Mouse (Mus musculus) retina, postnatal 7 days (tissue): ENCODE results near the gene Ppp1r18.

Experiments
- DNase-seq: peaks from one replicate; pipeline ENCODE4 v3.0.0-alpha.2; 2012; ENCODE audit warnings: low read depth, low spot score

Ppp1r18 gene

DNA sequence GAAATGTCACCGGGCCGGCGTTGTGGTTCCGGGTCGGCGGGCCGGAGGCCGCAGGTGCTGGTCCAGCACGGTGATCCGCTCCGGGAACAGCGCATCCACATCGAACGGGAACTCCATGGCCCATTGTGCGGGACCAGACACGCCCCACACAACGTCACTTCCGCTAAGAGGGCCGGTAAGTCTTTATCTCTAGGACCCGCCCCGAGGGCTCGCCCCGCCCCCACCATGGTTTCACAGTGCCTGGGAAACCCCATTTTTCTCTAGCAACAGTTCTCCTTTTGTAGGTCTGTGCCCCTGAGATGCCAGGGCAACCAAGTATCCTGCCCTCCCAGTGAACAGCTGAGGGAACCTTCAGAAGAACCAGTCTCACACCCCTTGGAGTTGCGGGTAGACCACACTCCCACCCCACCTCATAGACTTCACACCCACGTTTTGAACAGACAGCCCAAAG, 44.6 kb downstream of the Ppp1r18 start, which contains the start of gene Atat1:
Gene Atat1 (minus strand): TSS at position 157 of the 451 bp plus-strand sequence.
- DNase-seq, result peak; percentile 89

DNA sequence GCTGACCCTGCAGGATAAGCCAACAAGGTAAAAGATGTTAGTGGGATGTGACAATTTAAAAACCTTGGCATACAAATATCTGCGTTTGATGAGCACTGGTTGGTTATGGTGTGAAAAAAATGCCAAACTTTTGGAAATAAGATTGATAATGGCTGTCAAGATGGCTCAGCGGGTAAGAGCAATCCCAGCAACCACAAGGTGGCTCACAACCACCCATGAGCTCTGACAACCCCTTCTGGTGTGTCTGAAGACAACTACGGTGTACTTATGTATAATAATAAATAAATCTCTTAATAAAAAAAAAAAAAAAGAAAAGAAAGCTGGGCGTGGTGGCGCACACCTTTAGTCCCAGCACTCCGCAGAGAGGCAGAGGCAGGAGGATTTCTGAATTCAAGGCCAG, 49.6 kb downstream of the Ppp1r18 start:
- DNase-seq, result no peak

DNA sequence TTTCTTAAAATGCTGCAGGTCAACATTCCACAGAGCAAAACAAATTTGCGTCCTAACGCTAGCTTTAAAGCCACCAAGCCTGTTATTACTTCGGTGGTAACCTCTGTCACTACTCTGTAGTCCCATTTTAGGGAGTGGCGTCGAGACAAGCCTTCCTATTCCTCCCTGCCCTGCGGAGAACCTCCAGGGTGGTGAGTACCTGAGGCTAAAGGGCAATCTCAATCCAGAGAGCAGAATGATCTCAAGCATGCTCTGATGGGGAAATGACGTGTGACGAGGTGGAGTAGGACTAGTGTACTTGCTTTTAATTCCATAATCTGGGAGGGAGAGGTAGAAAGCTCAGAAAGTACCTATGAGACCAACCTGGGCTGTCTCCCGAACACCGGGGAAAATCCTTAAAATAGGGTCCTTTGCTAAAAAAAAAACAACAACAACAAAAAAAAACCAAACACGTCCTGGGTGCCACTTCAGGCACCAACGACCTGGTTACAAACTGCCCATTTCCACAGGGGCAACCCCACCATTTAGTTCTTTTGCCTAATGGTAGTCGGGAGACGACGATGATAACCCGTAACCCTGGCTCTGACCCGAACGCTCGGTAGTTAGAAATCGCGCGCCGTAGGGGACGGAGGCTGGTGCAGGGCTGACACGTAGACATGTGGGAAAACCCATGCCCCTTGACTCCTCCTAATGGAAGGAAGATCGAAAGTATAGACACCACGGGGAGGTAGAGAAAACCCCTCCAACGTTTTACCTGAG, 50.3 kb downstream of the Ppp1r18 start:
- DNase-seq, result no peak

DNA sequence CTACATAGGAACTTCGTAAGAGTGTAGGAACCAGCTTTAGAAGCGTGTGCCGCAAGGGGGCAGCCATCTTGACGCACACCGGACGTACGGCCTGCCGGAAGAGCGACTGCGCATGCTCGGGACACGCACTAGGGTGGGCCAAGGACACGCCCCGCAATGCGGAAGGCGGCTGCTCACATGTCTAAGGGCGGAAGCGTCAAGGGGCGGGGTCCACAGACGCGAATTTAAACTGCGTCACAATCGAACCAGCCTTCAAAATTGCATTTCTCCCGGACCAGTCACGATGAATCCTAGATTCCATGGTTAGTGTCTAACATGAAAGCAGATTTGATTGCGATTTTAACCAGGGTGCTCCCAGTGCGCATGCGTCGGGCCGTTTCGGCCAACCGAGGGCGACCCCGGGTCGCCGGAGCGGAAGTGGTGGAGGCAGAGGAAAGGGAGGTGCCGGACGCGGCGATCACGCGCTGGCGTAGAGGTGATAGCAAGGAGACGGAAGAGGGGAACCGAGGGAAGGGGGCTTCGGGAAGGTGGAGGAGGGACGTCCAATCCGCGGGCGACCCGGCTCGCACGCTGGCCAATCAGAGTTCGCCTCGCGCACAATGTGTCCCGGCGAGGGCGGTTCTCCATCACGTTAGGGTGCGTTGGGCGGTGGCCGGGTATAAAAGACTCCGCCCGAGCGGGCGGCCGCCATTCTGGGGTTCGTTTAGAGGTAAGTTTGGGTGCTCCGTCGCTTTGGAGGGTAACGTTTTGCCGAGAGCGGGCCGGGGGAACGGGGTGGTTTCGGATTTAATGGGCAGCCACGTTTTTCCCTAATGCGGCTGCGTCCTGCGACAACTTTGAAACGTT, 51.1 kb downstream of the Ppp1r18 start, which contains the start of the genes Mrps18b and Ppp1r10:
Gene Mrps18b (minus strand): TSS at position 93 of the 846 bp plus-strand sequence.
Gene Ppp1r10 (plus strand): TSS at position 138 of the 846 bp plus-strand sequence.
- peak; percentile 98 for DNase-seq

DNA sequence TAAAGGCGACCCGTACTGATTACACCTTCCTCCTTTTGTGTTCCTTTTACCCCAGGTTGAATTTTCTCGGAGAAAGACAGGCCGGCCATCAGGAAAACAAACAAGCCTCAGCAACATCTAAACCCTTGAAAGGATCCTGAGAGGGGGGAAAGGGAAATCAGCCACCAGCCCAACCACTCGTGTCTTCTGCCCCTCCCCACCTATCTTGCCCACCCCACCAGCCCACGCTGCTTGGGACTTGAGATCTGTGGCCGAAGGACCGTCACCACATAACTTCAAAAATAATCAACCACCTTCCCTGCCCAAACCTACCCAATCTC, 51.7 kb downstream of the Ppp1r18 start:
- DNase-seq, result no peak

DNA sequence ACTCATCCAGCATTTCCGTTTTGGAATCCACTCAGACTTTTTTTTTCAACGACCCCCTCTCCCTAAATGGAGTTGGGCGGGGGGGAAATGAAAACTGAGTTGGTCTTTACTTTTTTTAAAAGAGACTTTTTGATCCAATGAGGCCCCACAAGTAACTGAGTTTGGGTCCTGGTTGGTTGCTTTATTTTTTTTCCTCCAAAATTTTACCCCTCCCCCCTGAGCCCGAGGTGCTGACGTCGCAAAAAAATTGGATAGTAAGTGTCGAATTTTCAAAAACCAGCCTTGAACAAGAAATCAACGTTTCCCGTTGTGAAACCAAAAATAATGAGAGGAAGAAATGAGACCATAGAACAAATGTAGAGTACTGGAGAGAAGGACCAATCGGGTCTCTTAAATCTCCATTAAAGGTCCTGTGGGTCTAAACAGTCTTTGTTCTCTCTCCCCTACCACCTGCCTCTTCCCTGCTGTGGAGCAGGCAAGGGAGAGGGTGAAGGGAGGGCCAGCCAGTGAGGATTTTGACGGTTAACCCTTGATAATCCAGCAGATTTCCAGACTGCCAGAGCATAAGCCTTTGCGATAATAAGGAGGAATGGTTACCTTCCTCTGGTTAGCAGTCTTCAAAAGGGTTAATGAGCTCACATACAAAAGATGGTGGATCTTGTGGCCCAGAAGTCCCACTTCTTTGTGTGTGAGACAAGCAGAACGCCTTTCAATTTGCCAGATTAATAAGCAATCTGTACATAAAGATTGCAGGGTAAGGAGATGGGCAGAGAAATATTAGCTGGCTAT, 52.3 kb downstream of the Ppp1r18 start:
- DNase-seq, result peak; percentile 81

- peak; percentile 41 for DNase-seq
Measured at GRCm38 (mm10) chr17:35918276-35919059, 53.1 kb downstream of the Ppp1r18 start.

- DNase-seq, result peak; percentile 94
Measured at GRCm38 (mm10) chr17:35919060-35919715, 53.8 kb downstream of the Ppp1r18 start.

DNA sequence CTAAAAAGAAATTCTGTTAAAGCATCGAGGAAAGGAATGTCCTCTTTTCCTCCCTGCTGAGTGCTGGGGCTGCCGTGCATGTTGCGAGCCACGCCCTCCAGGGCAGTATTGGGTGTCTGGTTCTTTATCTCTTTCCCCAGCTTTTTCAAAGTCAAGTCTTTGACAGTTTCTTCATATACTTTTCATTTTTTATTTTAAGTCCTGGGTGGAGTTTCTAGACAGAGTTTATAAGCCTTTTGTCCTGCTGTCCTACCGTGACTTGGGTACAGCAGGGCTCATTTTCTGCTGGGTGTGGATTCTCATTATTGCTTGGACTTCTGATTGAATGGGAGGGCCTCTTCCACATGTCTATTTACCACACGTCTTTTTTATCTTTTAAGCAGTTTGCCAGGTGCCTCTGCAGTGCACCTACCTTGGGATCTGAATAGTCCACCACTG, 54.5 kb downstream of the Ppp1r18 start:
- no peak for DNase-seq

DNA sequence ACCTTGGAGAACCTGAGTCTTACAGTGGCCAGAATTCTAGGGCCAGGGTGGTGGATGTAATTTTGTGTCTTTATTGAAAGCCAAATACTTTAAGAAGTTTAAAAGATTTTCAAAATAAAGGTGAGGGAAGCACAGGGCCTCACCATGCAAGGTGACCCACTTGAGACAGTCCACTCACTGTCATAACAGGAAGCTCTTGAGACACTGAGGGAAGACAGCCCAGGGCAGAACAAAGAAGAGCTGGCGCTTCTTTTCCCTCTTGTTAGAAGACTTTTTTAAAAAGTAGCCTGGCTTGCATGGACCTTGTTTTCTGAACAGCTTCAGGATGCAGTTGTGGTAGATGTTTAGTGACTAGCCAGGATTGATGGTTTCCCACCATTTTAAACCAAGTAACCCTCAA, 55.0 kb downstream of the Ppp1r18 start:
- no peak for DNase-seq

- no peak for DNase-seq
Measured at GRCm38 (mm10) chr17:35920862-35921562, 55.6 kb downstream of the Ppp1r18 start.

- no peak for DNase-seq
Measured at GRCm38 (mm10) chr17:35921710-35922109, 56.3 kb downstream of the Ppp1r18 start.

- no peak for DNase-seq
Measured at GRCm38 (mm10) chr17:35922566-35922965, 57.2 kb downstream of the Ppp1r18 start.

DNA sequence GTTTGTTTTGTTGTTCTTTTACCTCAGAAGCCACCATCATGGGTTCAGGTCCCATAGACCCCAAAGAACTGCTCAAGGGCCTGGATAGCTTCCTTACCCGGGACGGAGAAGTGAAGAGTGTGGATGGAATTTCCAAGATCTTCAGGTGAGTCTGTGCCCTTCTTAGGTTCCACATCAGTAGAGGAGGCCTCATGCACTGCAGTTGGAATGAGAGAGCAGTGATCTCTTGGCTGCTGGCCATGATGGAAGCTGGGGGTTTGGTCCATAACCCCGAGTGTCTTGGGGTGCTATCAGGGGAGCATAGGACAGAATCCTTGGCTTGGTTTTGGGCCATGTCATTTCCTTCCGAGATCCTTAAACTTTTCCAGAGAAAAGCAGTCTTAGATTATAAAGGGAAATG, 57.9 kb downstream of the Ppp1r18 start:
- DNase-seq, result no peak
